Mouse (Mus musculus): ENCODE measurements around the gene Usp44.
A peak's percentile ranks its signal among the peaks of the same experiment; 100 is the strongest.

Usp44 gene

GRCm38 (mm10) chr10:93846706-93847105 is 15.4 kb downstream of the Usp44 start:
- DNase-seq (ENCODE audit: low spot score): no peak

GRCm38 (mm10) chr10:93855126-93855525 is 23.8 kb downstream of the Usp44 start:
- no peak for DNase-seq (ENCODE audit: low spot score)

- DNase-seq (ENCODE audit: low spot score): no peak
These were observed 24.7 kb downstream of the Usp44 start for GRCm38 (mm10) chr10:93856095-93856494.

GRCm38 (mm10) chr10:93868401-93868800 is 37.0 kb downstream of the Usp44 start:
- DNase-seq (ENCODE audit: low spot score): no peak

GRCm38 (mm10) chr10:93868886-93869285 is 37.5 kb downstream of the Usp44 start:
- no peak for DNase-seq (ENCODE audit: low spot score)

- DNase-seq (ENCODE audit: low spot score): no peak
These were observed 45.4 kb downstream of the Usp44 start for GRCm38 (mm10) chr10:93876772-93877171.

- no peak for DNase-seq (ENCODE audit: low spot score)
These were observed 47.4 kb downstream of the Usp44 start for GRCm38 (mm10) chr10:93878732-93879131.

GRCm38 (mm10) chr10:93881918-93882317 is 50.6 kb downstream of the Usp44 start:
- no peak for DNase-seq (ENCODE audit: low spot score)

- no peak for DNase-seq (ENCODE audit: low spot score)
These were observed 51.5 kb downstream of the Usp44 start for GRCm38 (mm10) chr10:93882738-93883364.

GRCm38 (mm10) chr10:93885839-93886477 is 54.6 kb downstream of the Usp44 start:
- DNase-seq (ENCODE audit: low spot score): no peak

- no peak for DNase-seq (ENCODE audit: low spot score)
These were observed 57.2 kb downstream of the Usp44 start for GRCm38 (mm10) chr10:93888590-93888934.

- peak; percentile 58 for DNase-seq (ENCODE audit: low spot score)
These were observed 57.7 kb downstream of the Usp44 start for GRCm38 (mm10) chr10:93888935-93889578.

- peak; percentile 95 for DNase-seq (ENCODE audit: low spot score)
These were observed 58.2 kb downstream of the Usp44 start for GRCm38 (mm10) chr10:93889579-93889950.

- DNase-seq (ENCODE audit: low spot score): no peak
These were observed 58.6 kb downstream of the Usp44 start for GRCm38 (mm10) chr10:93889976-93890375.

GRCm38 (mm10) chr10:93890565-93890964 is 59.2 kb downstream of the Usp44 start:
- DNase-seq (ENCODE audit: low spot score): no peak

GRCm38 (mm10) chr10:93891031-93891430 is 59.7 kb downstream of the Usp44 start:
- DNase-seq (ENCODE audit: low spot score): no peak

- no peak for DNase-seq (ENCODE audit: low spot score)
These were observed 61.2 kb downstream of the Usp44 start for GRCm38 (mm10) chr10:93892551-93892950.

GRCm38 (mm10) chr10:93897043-93897646 is 65.8 kb downstream of the Usp44 start, which contains the start of gene Metap2:
TSS of gene Metap2 (minus strand) at chr10:93897093.
- DNase-seq (ENCODE audit: low spot score): no peak

GRCm38 (mm10) chr10:93899303-93899702 is 67.9 kb downstream of the Usp44 start:
- DNase-seq (ENCODE audit: low spot score): no peak

- no peak for DNase-seq (ENCODE audit: low spot score)
These were observed 68.6 kb downstream of the Usp44 start for GRCm38 (mm10) chr10:93899907-93900306.

GRCm38 (mm10) chr10:93907376-93907775 is 76.0 kb downstream of the Usp44 start:
- peak; percentile 36 for DNase-seq (ENCODE audit: low spot score)

Data from embryo, embryonic 10.5 days (tissue).